Mouse (Mus musculus) cerebellum, postnatal 14 days (tissue): Measurements from ENCODE around the gene Lingo1.
A peak's percentile ranks its signal among the peaks of the same experiment; 100 is the strongest.

Experiments
- DNase-seq, 2 experiments: peaks; one replicate each; pipeline ENCODE4 v3.0.0; 2021; ENCODE audit warnings: mixed read lengths in 2 of 2

Gene Lingo1

GRCm38 (mm10) chr9:56722089-56722825 is 74.0 kb downstream of the Lingo1 start:
- DNase-seq: peak; percentile 80 to 86

- DNase-seq: no peak
Measured at GRCm38 (mm10) chr9:56718984-56719383, 77.3 kb downstream of the Lingo1 start.

GRCm38 (mm10) chr9:56716565-56716964 is 79.7 kb downstream of the Lingo1 start:
- peak in 1 of 2 experiments; percentile 55 for DNase-seq

- DNase-seq: peak; percentile 71 to 79
Measured at GRCm38 (mm10) chr9:56716066-56716465, 80.2 kb downstream of the Lingo1 start.

- DNase-seq: no peak
Measured at GRCm38 (mm10) chr9:56714391-56714790, 81.9 kb downstream of the Lingo1 start.

GRCm38 (mm10) chr9:56712667-56713369 is 83.5 kb downstream of the Lingo1 start:
- peak in 1 of 2 experiments; percentile 50 for DNase-seq

- DNase-seq: no peak
Measured at GRCm38 (mm10) chr9:56710958-56711357, 85.3 kb downstream of the Lingo1 start.

GRCm38 (mm10) chr9:56706482-56707085 is 89.7 kb downstream of the Lingo1 start:
- no peak for DNase-seq

- DNase-seq: peak; percentile 70 to 79
Measured at GRCm38 (mm10) chr9:56701394-56701793, 94.9 kb downstream of the Lingo1 start.

- DNase-seq: no peak
Measured at GRCm38 (mm10) chr9:56700866-56701265, 95.4 kb downstream of the Lingo1 start.

GRCm38 (mm10) chr9:56698715-56699370 is 97.4 kb downstream of the Lingo1 start:
- no peak for DNase-seq

GRCm38 (mm10) chr9:56694079-56694478 is 102.2 kb downstream of the Lingo1 start:
- DNase-seq: no peak

- DNase-seq: peak; percentile 47 to 49
Measured at GRCm38 (mm10) chr9:56691226-56691625, 105.0 kb downstream of the Lingo1 start.

- DNase-seq: peak in 1 of 2 experiments; percentile 55
Measured at GRCm38 (mm10) chr9:56690679-56691078, 105.6 kb downstream of the Lingo1 start.

- DNase-seq: no peak
Measured at GRCm38 (mm10) chr9:56687490-56687889, 108.8 kb downstream of the Lingo1 start.

- no peak for DNase-seq
Measured at GRCm38 (mm10) chr9:56687145-56687477, 109.2 kb downstream of the Lingo1 start.

GRCm38 (mm10) chr9:56686339-56687144 is 109.7 kb downstream of the Lingo1 start:
- no peak for DNase-seq

GRCm38 (mm10) chr9:56682826-56683225 is 113.4 kb downstream of the Lingo1 start:
- DNase-seq: no peak

GRCm38 (mm10) chr9:56681950-56682349 is 114.3 kb downstream of the Lingo1 start:
- DNase-seq: peak in 1 of 2 experiments; percentile 55

- DNase-seq: no peak
Measured at GRCm38 (mm10) chr9:56678929-56679681, 117.2 kb downstream of the Lingo1 start.

GRCm38 (mm10) chr9:56675696-56676095 is 120.6 kb downstream of the Lingo1 start:
- DNase-seq: no peak
